Mouse (Mus musculus): ENCODE measurements around the gene Eps15.

Gene Eps15

GRCm38 (mm10) chr4:109432668-109433375 is 152.8 kb downstream of the Eps15 start:
- no peak for DNase-seq (ENCODE audit: low read depth)

GRCm38 (mm10) chr4:109433641-109434040 is 153.6 kb downstream of the Eps15 start:
- DNase-seq (ENCODE audit: low read depth), result no peak

DNA sequence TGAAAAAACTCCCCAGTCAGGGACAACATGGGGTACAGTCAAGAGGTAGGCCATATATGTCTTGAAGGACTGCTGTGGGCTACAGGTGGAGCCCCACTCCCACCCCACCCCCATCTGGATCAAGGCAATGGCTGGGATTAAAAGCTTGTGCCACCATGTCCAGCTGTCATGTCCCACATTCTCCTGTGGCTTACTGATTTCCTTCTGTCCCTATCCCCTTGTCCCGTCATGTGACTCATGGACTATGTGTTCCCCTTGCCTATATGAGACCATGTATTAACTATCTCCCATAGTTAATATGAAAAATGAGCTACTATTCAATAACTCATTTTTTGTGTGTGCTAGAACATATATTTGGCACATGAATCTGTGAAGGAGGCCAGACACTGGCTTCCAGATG is 154.2 kb downstream of the Eps15 start:
- DNase-seq (ENCODE audit: low read depth), result no peak
